Mouse (Mus musculus): ENCODE data around the gene Gm49392.
"Not testable (repeated sequence)": the region's sequence is repeated elsewhere in the genome, so short reads cannot be mapped to it uniquely, and the experiment has no call there.

Gm49392 gene

DNA sequence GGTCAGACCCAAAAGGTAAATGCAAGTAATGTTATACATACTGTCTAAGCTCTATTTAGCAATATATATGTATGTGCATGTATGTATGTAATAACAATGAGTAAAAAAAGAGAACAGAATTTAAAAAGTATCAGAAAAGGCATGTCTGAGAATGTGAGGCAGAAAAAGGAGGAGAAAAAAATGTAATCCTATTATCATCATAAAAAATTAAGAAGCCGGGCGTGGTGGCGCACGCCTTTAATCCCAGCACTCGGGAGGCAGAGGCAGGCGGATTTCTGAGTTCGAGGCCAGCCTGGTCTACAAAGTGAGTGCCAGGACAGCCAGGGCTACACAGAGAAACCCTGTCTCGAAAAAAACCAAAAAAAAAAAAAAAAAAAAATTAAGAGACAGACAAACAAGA lies at the start of gene Gm49392:
Gene Gm49392, minus strand, starts transcription at position 101 of the 400 bp plus-strand sequence.
- DNase-seq (ENCODE audit: inconsistent ontology term) = not testable (repeated sequence)

DNA sequence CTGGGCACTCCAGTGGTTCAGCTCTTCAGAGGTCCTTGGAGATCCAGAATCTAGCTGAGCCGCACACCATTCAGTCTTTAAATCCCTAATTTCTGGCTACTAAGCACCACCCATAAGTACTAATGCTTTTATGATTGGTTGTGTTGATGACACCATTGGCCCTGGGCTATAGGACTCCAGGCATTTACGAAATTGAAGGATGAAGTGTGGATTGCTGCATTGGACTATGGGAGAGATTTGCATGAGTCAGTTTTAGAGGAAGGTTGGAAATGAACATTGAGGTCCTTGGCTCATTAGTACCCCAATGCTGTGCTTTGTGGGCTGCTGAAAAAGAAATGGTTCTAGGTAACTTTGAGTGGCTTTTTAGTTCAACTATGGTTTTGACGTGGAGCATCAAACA lies 45.2 kb upstream of the Gm49392 start, which contains the start of gene Tpbpa:
Gene Tpbpa, minus strand, starts transcription at position 101 of the 400 bp plus-strand sequence.
- not testable (repeated sequence) for DNase-seq (ENCODE audit: inconsistent ontology term)

DNA sequence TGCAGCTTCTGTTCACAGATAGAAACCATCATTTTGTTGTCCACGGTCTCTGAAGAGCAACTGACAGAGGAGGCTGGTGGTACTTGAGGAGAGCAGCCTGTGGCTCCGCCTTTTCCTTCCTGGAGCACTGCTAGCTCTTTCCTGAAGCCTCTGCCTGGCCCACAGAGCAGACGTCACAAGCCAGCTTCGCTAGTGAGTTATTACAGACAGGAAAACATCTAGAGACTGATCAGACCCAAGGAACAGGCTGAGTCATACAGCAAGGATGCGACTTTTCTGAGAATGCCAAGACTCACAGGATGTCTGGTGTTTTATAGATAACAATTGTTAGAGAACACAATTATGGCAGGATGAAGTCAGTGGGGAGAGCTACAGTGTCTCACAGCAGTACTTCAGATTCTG lies 39.8 kb upstream of the Gm49392 start, which contains the start of the genes Gm49391 and Ctla2a:
Gene Gm49391, minus strand, starts transcription at position 72 of the 402 bp plus-strand sequence.
Gene Ctla2a, minus strand, starts transcription at position 126 of the 402 bp plus-strand sequence.
- DNase-seq (ENCODE audit: inconsistent ontology term) = peak; percentile 1

DNA sequence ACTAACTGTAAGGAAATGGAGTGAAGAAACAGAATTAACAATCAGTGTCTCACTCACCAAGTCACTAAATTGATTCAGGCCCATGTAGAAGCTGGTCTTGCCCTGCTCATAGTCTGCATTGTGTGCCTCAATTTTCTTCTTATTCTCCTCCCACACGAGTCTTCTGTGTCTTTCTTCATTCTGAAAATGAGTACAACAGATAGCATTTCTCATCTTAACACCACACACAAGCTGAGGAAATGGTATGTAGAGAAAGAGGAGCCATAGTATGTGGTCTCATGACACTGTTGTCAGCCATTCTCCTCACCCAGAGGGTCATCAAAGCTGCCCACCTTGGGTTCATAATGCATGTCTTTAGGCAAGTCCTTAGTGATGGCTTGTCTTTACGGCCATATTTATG lies 38.8 kb upstream of the Gm49392 start, which contains the start of gene Gm49393:
Gene Gm49393, minus strand, starts transcription at position 101 of the 400 bp plus-strand sequence.
- DNase-seq (ENCODE audit: inconsistent ontology term) = not testable (repeated sequence)

DNA sequence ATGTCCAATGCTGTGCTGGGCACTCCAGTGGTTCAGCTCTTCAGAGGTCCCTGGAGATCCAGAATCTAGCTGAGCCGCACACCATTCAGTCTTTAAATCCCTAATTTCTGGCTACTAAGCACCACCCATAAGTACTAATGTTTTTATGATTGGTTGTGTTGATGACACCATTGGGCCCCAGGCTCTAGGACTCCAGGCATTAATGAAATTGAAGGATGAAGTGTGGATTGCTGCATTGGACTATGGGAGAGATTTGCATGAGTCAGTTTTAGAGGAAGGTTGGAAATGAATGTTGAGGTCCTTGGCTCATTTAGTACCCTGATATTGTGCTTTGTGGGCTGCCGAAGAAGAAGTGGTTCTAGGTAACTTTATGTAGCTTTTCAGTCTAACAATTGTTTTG lies 8.1 kb upstream of the Gm49392 start, which contains the start of gene Tpbpb:
Gene Tpbpb, minus strand, starts transcription at position 101 of the 400 bp plus-strand sequence.
- DNase-seq (ENCODE audit: inconsistent ontology term) = not testable (repeated sequence)

DNA sequence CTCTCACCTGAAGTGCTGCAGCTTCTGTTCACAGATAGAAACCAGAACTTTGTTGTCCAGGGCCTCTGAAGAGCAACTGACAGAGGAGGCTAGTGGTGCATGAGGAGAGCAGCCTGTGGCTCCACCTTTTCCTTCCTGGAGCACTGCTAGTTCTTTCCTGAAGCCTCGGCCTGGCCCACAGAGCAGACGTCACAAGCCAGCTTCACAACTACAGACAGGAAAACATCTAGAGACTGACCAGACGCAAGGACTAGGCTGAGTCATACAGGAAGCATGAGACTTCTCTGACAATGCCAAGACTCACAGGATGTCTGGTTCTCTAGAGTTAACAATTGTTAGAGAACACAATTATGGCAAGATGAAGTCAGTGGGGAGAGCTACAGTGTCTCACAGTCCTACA lies 634 bp upstream of the Gm49392 start, which contains the start of gene Ctla2b:
Gene Ctla2b, minus strand, starts transcription at position 120 of the 400 bp plus-strand sequence.
- peak; percentile 67 for DNase-seq (ENCODE audit: inconsistent ontology term)

DNA sequence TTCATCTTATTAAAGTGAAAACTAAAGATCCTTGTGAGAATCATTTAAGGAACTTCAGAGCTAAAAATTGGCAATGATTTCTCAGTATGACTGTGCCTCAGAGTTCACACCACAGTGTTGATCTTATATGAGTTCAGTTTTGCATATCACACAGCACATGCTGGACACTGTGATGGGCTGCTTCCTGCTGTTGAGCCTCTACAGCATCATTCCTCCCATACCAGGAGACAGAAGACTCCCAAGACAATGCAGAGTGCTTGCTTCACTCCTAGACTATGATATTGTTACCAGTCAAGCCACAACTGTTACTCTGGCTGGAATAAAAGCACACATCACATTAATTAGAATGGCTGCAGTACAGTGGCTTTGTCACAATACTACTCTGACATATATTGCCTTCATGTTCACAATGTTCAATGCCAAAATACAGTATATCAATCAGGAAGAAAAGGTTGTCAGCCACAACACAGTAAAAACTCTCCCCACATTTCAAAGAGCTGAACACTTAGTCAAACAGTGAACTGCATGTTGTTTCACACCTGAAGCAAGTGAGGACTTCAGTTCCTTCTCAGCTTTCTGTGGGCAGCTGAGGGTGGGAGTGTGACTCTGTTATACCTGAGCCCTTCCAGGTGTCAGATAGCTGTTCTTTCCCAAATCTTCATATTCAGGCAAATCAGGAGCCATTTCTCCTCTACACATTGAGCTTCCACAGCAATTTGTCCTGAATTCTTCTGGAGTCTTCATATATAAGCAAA lies 1.1 kb downstream of the Gm49392 start:
- no peak for DNase-seq (ENCODE audit: inconsistent ontology term)

DNA sequence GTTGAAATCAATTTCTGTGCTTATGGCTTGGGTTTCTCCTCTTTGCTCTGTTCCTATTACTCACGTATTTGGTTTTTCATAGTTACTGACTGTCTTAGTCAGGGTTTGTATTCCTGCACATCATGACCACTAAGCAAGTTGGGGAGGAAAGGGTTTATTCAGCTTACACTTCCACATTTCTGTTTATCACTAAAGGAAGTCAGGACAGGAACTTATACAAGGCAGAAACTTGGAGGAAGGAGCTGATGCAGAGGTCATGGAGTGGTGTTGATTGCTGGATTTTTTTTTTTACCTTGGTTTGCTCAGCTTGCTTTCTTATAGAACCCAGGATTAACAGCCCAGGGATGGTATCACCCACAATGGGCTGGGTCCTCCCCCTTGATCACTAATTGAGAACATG lies 4.4 kb downstream of the Gm49392 start:
- DNase-seq (ENCODE audit: inconsistent ontology term) = no peak

DNA sequence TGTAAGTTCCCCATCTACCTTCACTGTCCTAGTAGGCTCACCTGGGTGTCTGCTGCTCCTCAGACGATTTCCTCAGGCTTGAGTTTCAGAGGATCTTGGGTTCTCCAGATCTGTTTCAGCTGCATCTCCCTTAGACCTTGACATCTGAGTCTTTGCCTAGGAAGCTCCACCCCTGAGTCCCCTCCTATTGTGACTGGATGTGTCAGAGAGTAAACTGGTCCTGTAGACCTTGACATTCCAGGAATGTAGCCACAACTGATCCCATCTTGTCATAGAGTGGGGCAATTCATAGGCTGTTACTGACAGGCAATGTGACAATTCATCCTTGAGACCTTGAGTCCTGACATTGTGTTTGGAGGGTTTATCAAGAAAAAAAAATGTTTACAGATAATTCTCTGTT lies 32.4 kb downstream of the Gm49392 start, which contains the start of gene 4930486L24Rik:
Gene 4930486L24Rik, minus strand, starts transcription at position 195 of the 400 bp plus-strand sequence.
- no peak for DNase-seq (ENCODE audit: inconsistent ontology term)

DNA sequence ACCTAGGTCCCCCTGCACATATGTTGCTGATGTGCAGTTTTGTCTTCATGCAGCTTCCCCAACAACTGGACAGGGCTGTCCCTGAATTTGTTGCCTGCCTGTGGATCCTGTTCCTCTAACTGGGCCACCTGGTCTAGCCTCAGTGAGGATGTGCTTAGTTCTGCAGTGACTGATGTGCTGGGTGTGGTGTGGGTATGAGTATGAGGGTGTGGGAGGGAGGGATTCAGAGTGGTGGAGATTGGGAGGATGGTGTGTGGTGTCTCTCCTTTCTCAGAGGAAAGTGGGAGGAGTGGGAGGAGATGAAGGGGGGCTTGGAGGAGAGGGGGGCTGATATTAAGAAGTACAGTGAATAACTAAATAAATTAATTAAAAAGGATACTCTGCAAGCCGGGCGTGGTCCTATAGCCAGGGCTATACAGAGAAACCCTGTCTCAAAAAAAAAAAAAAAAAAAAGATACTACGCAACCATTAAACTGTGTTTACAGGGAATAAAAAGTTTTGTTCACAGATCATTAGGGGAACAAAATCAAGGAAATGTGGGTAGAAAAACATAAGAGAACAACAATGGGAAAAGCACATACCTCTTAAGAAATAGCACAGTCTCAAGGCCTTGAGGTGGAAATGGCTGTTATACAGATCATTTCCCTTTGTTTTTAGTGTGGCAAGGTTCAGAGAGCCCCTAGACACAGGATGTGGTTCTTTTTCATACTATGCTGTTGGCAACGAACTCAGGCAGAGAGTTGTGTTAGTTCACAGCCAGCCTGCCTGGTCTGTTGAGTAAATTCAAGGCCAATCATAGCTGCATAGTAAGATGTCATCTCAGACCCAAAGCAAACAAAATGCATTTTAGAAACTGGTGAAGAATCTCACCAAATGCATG lies 48.2 kb downstream of the Gm49392 start:
- no peak for DNase-seq (ENCODE audit: inconsistent ontology term)

DNA sequence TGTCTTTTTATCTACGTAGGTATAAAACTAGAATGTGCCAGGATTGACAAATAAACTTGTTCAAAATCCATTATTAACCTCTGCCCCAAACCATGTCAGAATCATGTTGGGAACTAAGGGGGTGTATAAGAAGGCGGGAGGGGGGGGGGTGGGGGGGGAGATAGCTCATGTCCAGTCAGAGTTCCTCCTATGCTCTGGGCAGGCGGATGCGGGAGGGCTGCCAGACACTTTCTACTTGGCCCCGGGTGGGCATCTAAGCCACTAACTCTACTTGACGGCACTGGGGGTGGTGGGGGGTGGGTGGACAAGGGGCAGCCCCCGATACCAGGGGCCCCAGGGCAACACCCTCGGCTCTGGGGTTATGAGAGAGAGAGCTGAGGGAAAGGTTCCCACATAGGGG lies 53.5 kb downstream of the Gm49392 start:
- no peak for DNase-seq (ENCODE audit: inconsistent ontology term)

DNA sequence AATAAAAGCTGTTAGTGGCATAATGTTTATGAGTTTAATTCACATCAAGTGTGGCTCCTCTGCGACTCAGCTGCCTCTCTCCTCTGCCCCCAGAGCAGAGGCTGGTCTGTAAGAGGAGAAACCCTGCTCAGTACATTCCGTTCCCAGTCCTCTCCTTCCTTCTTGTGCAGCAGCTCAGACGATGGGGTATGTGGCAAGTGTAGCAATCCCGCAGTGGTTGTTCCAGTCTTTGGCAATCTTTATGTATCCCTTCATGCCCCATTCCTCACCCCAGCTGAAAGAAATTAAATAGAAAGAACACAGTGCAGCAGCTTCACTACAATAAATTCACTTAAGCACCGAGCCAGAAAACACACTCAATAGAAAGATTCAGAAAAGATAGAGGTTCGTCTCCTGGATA lies 54.0 kb downstream of the Gm49392 start:
- no peak for DNase-seq (ENCODE audit: inconsistent ontology term)

DNA sequence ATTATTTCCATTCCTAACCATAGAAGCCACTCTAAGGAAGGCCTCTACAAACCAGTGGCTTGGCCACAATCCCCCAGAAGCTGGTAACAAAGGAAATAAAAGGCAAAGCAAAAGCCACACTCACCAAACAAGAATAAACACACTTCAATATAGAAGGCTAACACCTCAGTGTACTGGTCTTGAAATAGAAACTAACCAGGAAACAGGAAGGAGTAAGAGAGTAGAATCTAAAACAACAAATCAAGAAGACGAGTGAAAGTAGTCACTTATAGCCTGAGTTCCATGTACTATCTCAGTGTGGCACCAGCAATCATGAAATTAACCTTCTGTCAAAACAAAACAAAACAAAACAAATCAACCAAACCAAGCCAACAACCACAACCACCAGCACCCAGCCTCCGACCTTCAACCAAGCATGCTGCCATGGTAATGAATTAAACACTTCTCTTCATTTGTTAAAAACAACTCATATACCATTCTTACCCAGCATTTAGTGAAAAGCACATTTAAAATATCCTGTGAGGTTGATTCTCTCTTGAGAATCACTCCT lies 57.3 kb downstream of the Gm49392 start:
- no peak for DNase-seq (ENCODE audit: inconsistent ontology term)

DNA sequence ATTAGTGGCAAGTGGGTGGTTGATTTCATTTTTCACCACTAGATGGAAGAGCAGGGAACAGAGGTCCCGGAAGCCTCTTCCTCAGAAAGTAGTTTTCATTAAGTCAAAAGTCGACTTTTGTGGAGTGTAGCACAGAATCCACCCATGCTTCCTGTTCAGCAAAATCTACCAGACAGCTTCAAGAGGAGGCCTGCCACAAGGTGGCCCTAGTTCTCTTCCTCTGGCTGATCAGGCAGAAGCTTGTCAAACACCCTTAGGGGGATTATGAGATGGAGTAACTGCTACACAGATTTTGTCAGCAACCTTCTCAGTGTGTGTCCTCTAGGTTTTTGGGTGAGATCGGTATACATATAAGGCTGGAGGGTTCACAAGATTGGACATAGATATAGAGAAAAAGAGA lies 70.6 kb downstream of the Gm49392 start:
- no peak for DNase-seq (ENCODE audit: inconsistent ontology term)

DNA sequence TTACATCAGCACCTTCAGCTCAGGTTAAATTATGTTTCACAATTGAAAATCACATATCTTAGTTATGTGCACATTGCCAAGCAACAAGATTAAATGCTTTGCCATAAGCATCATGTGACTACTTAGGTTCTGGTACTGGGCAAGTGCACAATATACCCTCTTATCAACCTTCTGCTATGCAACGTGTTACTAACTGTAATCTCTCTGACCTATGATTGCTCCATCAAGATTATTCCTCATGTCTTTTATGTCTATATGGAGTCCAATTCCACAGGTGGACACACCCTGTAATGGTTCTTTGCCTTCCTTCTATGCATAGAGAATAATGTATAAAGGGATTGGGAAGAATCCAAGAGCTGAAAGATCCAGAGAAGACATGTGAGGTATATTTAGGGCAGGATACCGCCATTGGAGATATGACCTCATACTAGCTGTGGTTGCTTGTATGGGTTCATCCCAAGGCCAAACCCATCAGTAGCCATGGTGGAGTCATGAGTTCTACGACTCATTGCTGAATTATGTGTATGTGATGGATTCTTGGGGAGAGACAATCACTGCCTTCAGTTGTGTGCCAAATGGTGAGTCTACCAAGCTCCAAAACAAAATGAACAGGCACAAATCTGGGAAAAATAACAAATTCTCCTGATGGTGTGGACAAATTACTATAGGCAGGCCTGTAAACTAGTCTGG lies 76.1 kb downstream of the Gm49392 start:
- peak; percentile 80 for DNase-seq (ENCODE audit: inconsistent ontology term)

DNA sequence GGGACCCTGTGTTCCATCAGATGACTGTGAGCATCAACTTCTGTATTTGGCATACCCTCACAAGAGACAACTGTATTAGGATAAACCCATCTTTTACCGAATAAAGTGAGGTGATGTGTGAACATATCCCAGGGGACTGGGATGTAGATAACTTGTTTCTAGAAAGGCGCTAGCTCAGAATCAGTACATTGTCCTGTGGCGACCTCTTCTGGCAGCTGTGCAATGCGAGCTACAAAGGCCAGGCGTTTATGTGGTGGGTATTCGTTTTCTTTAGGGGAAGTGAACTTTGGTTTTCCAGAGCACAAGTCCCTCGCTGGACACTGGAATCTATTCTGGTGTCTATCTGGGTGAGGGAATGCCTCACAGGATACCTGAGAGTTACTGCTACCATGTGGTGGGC lies 77.2 kb downstream of the Gm49392 start:
- peak; percentile 26 for DNase-seq (ENCODE audit: inconsistent ontology term)

DNA sequence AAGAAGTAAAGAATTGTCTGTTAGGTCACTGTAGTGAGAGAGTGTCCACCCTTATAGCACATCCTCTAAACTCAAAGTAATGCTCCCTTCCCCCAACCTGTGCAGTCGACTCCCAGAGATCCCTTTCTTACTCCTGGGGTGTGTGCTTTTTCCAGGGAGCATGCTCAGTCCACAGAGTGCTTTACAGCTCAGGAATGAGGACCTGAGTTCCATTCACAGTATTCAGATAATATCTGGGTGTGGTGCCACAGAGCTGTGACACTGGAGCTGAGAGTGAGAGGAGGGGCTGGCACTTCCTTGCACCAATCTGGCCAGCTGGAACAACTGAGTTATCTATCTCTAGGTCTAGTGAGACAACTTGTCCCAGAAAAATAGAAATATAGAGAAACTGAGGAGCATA lies 83.0 kb downstream of the Gm49392 start:
- no peak for DNase-seq (ENCODE audit: inconsistent ontology term)

DNA sequence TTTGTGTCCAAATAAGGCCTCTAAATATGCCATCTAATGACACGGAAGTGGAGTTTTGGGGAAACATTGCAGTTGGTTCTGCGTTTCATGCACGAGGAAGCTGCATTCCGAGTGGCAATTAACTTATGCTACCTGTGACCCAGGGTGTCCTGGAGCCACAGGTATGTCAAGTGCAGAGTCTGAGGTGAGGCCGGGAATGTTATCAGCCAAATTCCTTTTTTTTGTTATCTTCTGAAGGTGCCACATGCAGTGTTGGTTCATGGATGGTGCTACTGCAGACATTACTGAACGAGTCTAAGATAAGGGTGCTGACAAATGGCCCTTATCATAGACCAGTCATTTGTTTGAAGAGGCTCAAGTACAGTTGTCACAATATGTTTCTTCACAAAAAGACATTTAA lies 83.9 kb downstream of the Gm49392 start:
- no peak for DNase-seq (ENCODE audit: inconsistent ontology term)

DNA sequence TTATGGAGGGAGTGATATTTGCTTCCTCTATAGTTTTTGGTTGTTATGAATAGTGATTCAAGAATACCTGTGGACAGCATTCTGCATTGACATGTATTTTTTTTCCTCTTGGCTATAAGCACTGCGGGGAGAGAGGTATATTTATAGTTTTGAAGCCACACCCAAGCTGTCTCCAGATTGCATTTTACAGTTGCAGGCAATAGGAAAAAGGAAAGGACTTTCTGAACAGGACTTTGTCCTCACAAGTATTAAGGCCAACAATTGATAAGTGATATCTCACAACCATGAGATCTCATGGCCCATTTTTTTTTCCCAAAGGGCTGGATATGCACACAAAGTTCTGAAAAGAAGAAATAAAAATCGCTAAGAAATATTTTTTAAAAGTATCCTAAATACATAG lies 87.0 kb downstream of the Gm49392 start:
- no peak for DNase-seq (ENCODE audit: inconsistent ontology term)

DNA sequence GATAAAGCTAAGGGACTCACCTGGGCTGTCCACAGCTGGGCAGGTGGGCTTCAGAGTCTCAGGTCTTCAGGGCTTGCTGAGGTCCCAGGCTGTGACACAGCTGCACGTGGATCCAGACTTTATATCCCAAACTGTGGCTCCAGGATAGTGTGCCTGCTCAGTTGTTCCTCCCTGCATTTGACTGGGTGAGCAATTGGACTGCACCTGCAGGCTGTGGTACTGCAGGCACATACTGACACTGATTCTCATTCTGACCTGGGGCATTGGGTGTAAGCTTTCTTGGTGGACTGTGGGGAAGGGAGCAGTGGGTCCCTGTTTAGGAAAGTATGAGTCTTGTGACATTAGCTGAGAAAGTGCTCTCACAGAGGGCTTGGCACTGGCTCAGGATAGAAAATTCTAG lies 93.9 kb downstream of the Gm49392 start, which contains the start of gene Ctsll3:
Gene Ctsll3, minus strand, starts transcription at position 101 of the 400 bp plus-strand sequence.
- no peak for DNase-seq (ENCODE audit: inconsistent ontology term)

All from Muller cell, postnatal 12 days (primary cell).